ENCODE assay signal across 30 mouse cellular contexts in the genomic region with DNA sequence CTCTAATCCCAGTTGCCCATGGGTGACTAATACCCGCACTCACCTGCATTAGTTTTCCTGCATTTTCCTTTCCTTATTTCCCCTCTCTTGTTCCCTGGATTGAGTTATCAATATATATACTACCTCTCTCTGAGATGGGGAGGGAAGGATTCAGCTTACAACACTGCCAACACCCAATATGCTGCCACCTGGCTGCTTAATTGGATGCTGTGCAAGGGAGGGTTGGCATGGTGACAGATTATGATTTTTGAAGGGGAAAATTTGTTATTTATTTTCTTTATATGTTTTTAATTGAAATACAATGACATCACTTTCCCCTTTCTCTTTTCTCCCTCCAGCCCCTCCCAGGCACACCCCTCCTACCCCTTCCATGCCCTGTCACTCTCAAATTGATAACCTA. TPM values are rescaled to one million over a fixed set of nuclear protein-coding genes. Genes with fewer than 3 reads are reported as not detected.
DNase-seq lines count a peak whose midpoint lies in the region; ATAC-seq and TF ChIP-seq lines count a peak whose summit lies in the region.
"Had no signal": no experiment of that assay in that cellular context is flagged by ENCODE, and none has a peak within 500 bp of the region (broad histone marks: within the 10 kb centered on the region; RNA-seq: fewer than 3 reads in every experiment).

No protein-coding gene starts in this region.

- TF ChIP-seq CTCF in forebrain, postnatal 0 days (IDR thresholded peaks at IDR 0.05; ENCODE audit: low read depth): peak; percentile 16; the same call in 1 of the 2 replicates
- peak; percentile 24 for TF ChIP-seq CTCF in midbrain, postnatal 0 days (IDR thresholded peaks at IDR 0.05)
- TF ChIP-seq CTCF in lung, adult 2 months (IDR thresholded peaks at IDR 0.05; ENCODE audit: insufficient read depth, low read length): no peak

- peak; percentile 12 to 21 for DNase-seq in cerebellum, adult 18-20 months
- DNase-seq in cerebellum, adult 11 months: no peak
- peak; percentile 21 for DNase-seq in forebrain, postnatal 0 days
- DNase-seq in midbrain, postnatal 0 days (ENCODE audit: low spot score): no peak
- no peak for DNase-seq in midbrain, embryonic 14.5 days
- no peak for DNase-seq in lung, adult 2 months
- DNase-seq: adrenal gland, adult 8-10 months; gastrocnemius, adult 2 months; gastrocnemius, postnatal 36 days; heart, adult 2 months; heart, postnatal 10 days; kidney, adult 18-20 months; kidney, postnatal 36 days; right cerebral cortex, postnatal 4 days; thymus, adult 2 months; thymus, postnatal 36 days had no signal

- no peak overlapping the region for H3K4me2 ChIP-seq in forebrain, postnatal 0 days (ENCODE audit: low read depth)
- no peak overlapping the region for H3K4me2 ChIP-seq in forebrain, embryonic 16.5 days (ENCODE audit: low read length)
- no peak overlapping the region for H3K4me2 ChIP-seq in midbrain, postnatal 0 days (ENCODE audit: low read depth, low read length, poor library complexity, severe bottlenecking)
- H3K4me2 ChIP-seq in midbrain, embryonic 14.5 days (ENCODE audit: low read length): no peak overlapping the region
- H3K4me2 ChIP-seq: forebrain, embryonic 12.5 days; heart, embryonic 13.5 days; hindbrain, embryonic 14.5 days; kidney, embryonic 15.5 days; limb, embryonic 12.5 days; liver, embryonic 15.5 days; lung, embryonic 15.5 days; midbrain, embryonic 11.5 days; neural tube, embryonic 13.5 days had no signal

- no peaks in the 10 kb centered on the region for H3K27me3 ChIP-seq in forebrain, postnatal 0 days (ENCODE audit: insufficient read depth, low read length)
- no peaks in the 10 kb centered on the region for H3K27me3 ChIP-seq in forebrain, embryonic 16.5 days (replicated peaks; ENCODE audit: control insufficient read depth, insufficient read depth, low read length)
- H3K27me3 ChIP-seq in midbrain, postnatal 0 days (ENCODE audit: insufficient read depth, low read length): no peaks in the 10 kb centered on the region
- no peaks in the 10 kb centered on the region for H3K27me3 ChIP-seq in midbrain, embryonic 14.5 days (ENCODE audit: control insufficient read depth, insufficient read depth, low read length)
- H3K27me3 ChIP-seq: CH12.LX; forebrain, embryonic 12.5 days; heart, embryonic 13.5 days; kidney, embryonic 15.5 days; limb, embryonic 12.5 days; liver, embryonic 15.5 days; lung, embryonic 15.5 days; neural tube, embryonic 13.5 days had no signal

- TF ChIP-seq POLR2A in lung, adult 2 months (IDR thresholded peaks at IDR 0.05; ENCODE audit: borderline replicate concordance, extremely low read depth, low read depth, low read length): no peak

- H3K27ac ChIP-seq in forebrain, postnatal 0 days (ENCODE audit: low read depth, low read length): no peak overlapping the region
- no peak overlapping the region for H3K27ac ChIP-seq in forebrain, embryonic 16.5 days (ENCODE audit: low read length)
- H3K27ac ChIP-seq in midbrain, postnatal 0 days (ENCODE audit: low read depth, low read length): no peak overlapping the region
- no peak overlapping the region for H3K27ac ChIP-seq in midbrain, embryonic 14.5 days (replicated peaks; ENCODE audit: low read depth, low read length)
- H3K27ac ChIP-seq: forebrain, embryonic 12.5 days; gastrocnemius, adult 2 months; heart, adult 2 months; heart, embryonic 13.5 days; hindbrain, embryonic 14.5 days; kidney, embryonic 15.5 days; limb, embryonic 12.5 days; liver, embryonic 15.5 days; lung, embryonic 15.5 days; neural tube, embryonic 13.5 days; stomach, postnatal 0 days had no signal

- WGBS in forebrain, postnatal 0 days: 96% methylated on average over 1 of the region's 1 CpGs
- WGBS in forebrain, embryonic 16.5 days: 93% methylated on average over 1 of the region's 1 CpGs
- WGBS in midbrain, postnatal 0 days: 88% methylated on average over 1 of the region's 1 CpGs
- 95% methylated on average over 1 of the region's 1 CpGs for WGBS in midbrain, embryonic 14.5 days
- WGBS in lung, adult 2 months: 90% methylated on average over 1 of the region's 1 CpGs

- H3K4me1 ChIP-seq in forebrain, postnatal 0 days (ENCODE audit: insufficient read depth): no peaks in the 10 kb centered on the region
- no peaks in the 10 kb centered on the region for H3K4me1 ChIP-seq in forebrain, embryonic 16.5 days (replicated peaks; ENCODE audit: control insufficient read depth, insufficient read depth, low read length)
- no peaks in the 10 kb centered on the region for H3K4me1 ChIP-seq in midbrain, postnatal 0 days (ENCODE audit: insufficient read depth, low read length)
- H3K4me1 ChIP-seq in midbrain, embryonic 14.5 days (ENCODE audit: control insufficient read depth, insufficient read depth, low read length): 0 out of 2 replicates have a peak, but pooled peaks cover 5% of the 10 kb centered on the region
- H3K4me1 ChIP-seq in lung, adult 2 months (ENCODE audit: control insufficient read depth, insufficient read depth, low read length): no peaks in the 10 kb centered on the region
- H3K4me1 ChIP-seq: forebrain, embryonic 12.5 days; heart, embryonic 13.5 days; kidney, embryonic 15.5 days; limb, embryonic 12.5 days; liver, embryonic 15.5 days; lung, embryonic 15.5 days; neural tube, embryonic 13.5 days had no signal

- ATAC-seq in forebrain, postnatal 0 days: no peak
- no peak for ATAC-seq in forebrain, embryonic 16.5 days
- no peak for ATAC-seq in midbrain, postnatal 0 days (ENCODE audit: low FRiP score)
- ATAC-seq in midbrain, embryonic 14.5 days (ENCODE audit: low FRiP score, low TSS enrichment): no peak
- no peak for ATAC-seq in frontal cortex, adult (ENCODE audit: low TSS enrichment)

- no peaks in the 10 kb centered on the region for H3K36me3 ChIP-seq in forebrain, postnatal 0 days (ENCODE audit: insufficient read depth)
- no peaks in the 10 kb centered on the region for H3K36me3 ChIP-seq in forebrain, embryonic 16.5 days (ENCODE audit: control insufficient read depth, insufficient read depth)
- H3K36me3 ChIP-seq in midbrain, postnatal 0 days (ENCODE audit: insufficient read depth, low read length): no peaks in the 10 kb centered on the region
- H3K36me3 ChIP-seq in midbrain, embryonic 14.5 days (ENCODE audit: control insufficient read depth, insufficient read depth, low read length): no peaks in the 10 kb centered on the region
- H3K36me3 ChIP-seq: forebrain, embryonic 12.5 days; heart, embryonic 13.5 days; kidney, embryonic 15.5 days; limb, embryonic 12.5 days; liver, embryonic 15.5 days; lung, embryonic 15.5 days; neural tube, embryonic 13.5 days had no signal

- H3K9ac ChIP-seq in forebrain, postnatal 0 days: no peak overlapping the region
- no peak overlapping the region for H3K9ac ChIP-seq in forebrain, embryonic 16.5 days (replicated peaks; ENCODE audit: low read depth, low read length)
- no peak overlapping the region for H3K9ac ChIP-seq in midbrain, postnatal 0 days (replicated peaks; ENCODE audit: low read length, poor library complexity, severe bottlenecking)
- no peak overlapping the region for H3K9ac ChIP-seq in midbrain, embryonic 14.5 days (replicated peaks; ENCODE audit: low read length)
- H3K9ac ChIP-seq: forebrain, embryonic 12.5 days; heart, embryonic 13.5 days; hindbrain, embryonic 14.5 days; kidney, embryonic 15.5 days; limb, embryonic 12.5 days; liver, embryonic 15.5 days; lung, embryonic 15.5 days; neural tube, embryonic 13.5 days had no signal

- H3K4me3 ChIP-seq in forebrain, postnatal 0 days (ENCODE audit: low read depth, low read length): no peak overlapping the region
- H3K4me3 ChIP-seq in forebrain, embryonic 16.5 days (replicated peaks; ENCODE audit: low read length): no peak overlapping the region
- no peak overlapping the region for H3K4me3 ChIP-seq in midbrain, postnatal 0 days (ENCODE audit: low read depth, low read length)
- no peak overlapping the region for H3K4me3 ChIP-seq in midbrain, embryonic 14.5 days (replicated peaks; ENCODE audit: low read depth, low read length)
- no peak overlapping the region for H3K4me3 ChIP-seq in lung, adult 2 months (replicated peaks; ENCODE audit: extremely low read depth, low read depth, low read length)
- H3K4me3 ChIP-seq: erythroblast, embryonic 14.5 days; forebrain, embryonic 12.5 days; gastrocnemius, adult 2 months; heart, adult 2 months; heart, embryonic 13.5 days; kidney, embryonic 15.5 days; limb, embryonic 12.5 days; liver, embryonic 15.5 days; lung, embryonic 15.5 days; neural tube, embryonic 13.5 days had no signal

- no peaks in the 10 kb centered on the region for H3K9me3 ChIP-seq in forebrain, postnatal 0 days (ENCODE audit: low read length)
- no peaks in the 10 kb centered on the region for H3K9me3 ChIP-seq in forebrain, embryonic 16.5 days (ENCODE audit: control insufficient read depth, low read length)
- no peaks in the 10 kb centered on the region for H3K9me3 ChIP-seq in midbrain, postnatal 0 days (ENCODE audit: low read length)
- H3K9me3 ChIP-seq in midbrain, embryonic 14.5 days (ENCODE audit: control insufficient read depth, low read length): no peaks in the 10 kb centered on the region
- H3K9me3 ChIP-seq: forebrain, embryonic 12.5 days; heart, embryonic 13.5 days; kidney, embryonic 15.5 days; limb, embryonic 12.5 days; liver, embryonic 15.5 days; lung, embryonic 15.5 days; neural tube, embryonic 13.5 days had no signal

RNA-seq across cellular contexts. Expression of a gene that starts 35.3 kb away (rescaled TPM):
- total RNA-seq in forebrain, postnatal 0 days (2014; rRNA removed): 401 and 517 TPM in 2 replicates
- polyA plus RNA-seq in forebrain, postnatal 0 days (2015; fragmentation: Nextera tagmentation; extraction: Ambion mirVana): 412 and 524 TPM in 2 replicates
- polyA plus RNA-seq in forebrain, embryonic 16.5 days (2015; fragmentation: Nextera tagmentation; extraction: Ambion mirVana): 389 and 436 TPM in 2 replicates
- 601 and 603 TPM in 2 replicates for total RNA-seq in midbrain, postnatal 0 days (2014; rRNA removed)
- polyA plus RNA-seq in midbrain, postnatal 0 days (2015; fragmentation: Nextera tagmentation; extraction: Ambion mirVana): 615 and 685 TPM in 2 replicates
- 389 and 477 TPM in 2 replicates for polyA plus RNA-seq in midbrain, embryonic 14.5 days (2014; fragmentation: Nextera tagmentation; extraction: Ambion mirVana)
- 0.69 and 1.5 TPM in 2 replicates for polyA plus RNA-seq in lung, adult 2 months (2012; rRNA removed)

Comparison
In these comparisons a context has a peak if more than half of its experiments do, and no peak if none do; other contexts are left out.
1. DNase-seq: peak in cerebellum, adult 18-20 months (2 of 2) and forebrain, postnatal 0 days (single experiment); none in cerebellum, adult 11 months (single experiment), midbrain, postnatal 0 days (single experiment), midbrain, embryonic 14.5 days (single experiment) and lung, adult 2 months (single experiment).
2. RNA of a gene that starts 35.3 kb away (polyA plus RNA-seq): 615 to 685 TPM in midbrain, postnatal 0 days, 412 to 524 TPM in forebrain, postnatal 0 days, 389 to 436 TPM in forebrain, embryonic 16.5 days and 389 to 477 TPM in midbrain, embryonic 14.5 days; 0.69 to 1.5 TPM in lung, adult 2 months; every median in the first group is over 100 times any median in the second.